Mouse (Mus musculus) bone marrow, adult 2 months (tissue): Measurements from ENCODE around the gene Hps5.

ENCODE experiments used
- CTCF ChIP-seq: fragments of 200-500 bp; IDR thresholded peaks from 2 replicates; pipeline ENCODE4 v1.5.1; 2011; ENCODE audit warnings: low read length, control low read depth; ENCODE audit not compliant: control insufficient read depth, insufficient read depth
- POLR2A ChIP-seq: fragments of 200-500 bp; IDR thresholded peaks from 2 replicates; pipeline ENCODE4 v1.6.1; 2011; ENCODE audit warnings: low read depth, mild to moderate bottlenecking, control low read depth, low read length, borderline replicate concordance; ENCODE audit not compliant: control insufficient read depth

- TF ChIP-seq POLR2A (no peak), CTCF (no peak)
Measured at GRCm38 (mm10) chr7:46814012-46814411, 18.1 kb upstream of the Hps5 start.
